Mouse (Mus musculus) liver, embryonic 15.5 days (tissue): Measurements from ENCODE around the gene Wdr24. TPM values are rescaled to one million over a fixed set of nuclear protein-coding genes. Genes with fewer than 3 reads are reported as not detected.

Source experiments
- ATAC-seq: fragments of 200-750 bp; cut with Nextera tagmentation; 2 replicates; pipeline ENCODE4 v1.8.0; 2017; ENCODE audit warnings: moderate number of reproducible peaks, mild to moderate bottlenecking, moderate library complexity; ENCODE audit not compliant: insufficient read depth
- H3K27ac ChIP-seq: fragments of 300-500 bp; sonication (generic); replicated peaks from 2 replicates; pipeline ENCODE4 v1.5.1; 2015; ENCODE audit warnings: mild to moderate bottlenecking, inconsistent platforms
- H3K27me3 ChIP-seq: fragments of 300-500 bp; sonication (generic); 2 replicates; pipeline ENCODE4 v1.6.1; 2015; ENCODE audit warnings: mild to moderate bottlenecking, inconsistent platforms
- H3K36me3 ChIP-seq: fragments of 300-500 bp; sonication (generic); replicated peaks from 2 replicates; pipeline ENCODE4 v1.6.1; 2015; ENCODE audit warnings: moderate library complexity, mild to moderate bottlenecking, inconsistent platforms
- H3K4me1 ChIP-seq: fragments of 300-500 bp; sonication (generic); replicated peaks from 2 replicates; pipeline ENCODE4 v1.6.1; 2015; ENCODE audit warnings: inconsistent platforms
- H3K4me2 ChIP-seq: fragments of 300-500 bp; sonication (generic); 2 replicates; pipeline ENCODE4 v1.6.1; 2015; ENCODE audit warnings: moderate library complexity, mild to moderate bottlenecking, inconsistent platforms
- H3K4me3 ChIP-seq: fragments of 300-500 bp; sonication (generic); replicated peaks from 2 replicates; pipeline ENCODE4 v1.5.1; 2015; ENCODE audit warnings: mild to moderate bottlenecking, inconsistent platforms
- H3K9ac ChIP-seq: fragments of 300-500 bp; sonication (generic); 2 replicates; pipeline ENCODE4 v1.6.1; 2015; ENCODE audit warnings: moderate library complexity, mild to moderate bottlenecking, inconsistent platforms
- H3K9me3 ChIP-seq: fragments of 300-500 bp; sonication (generic); replicated peaks from 2 replicates; pipeline ENCODE4 v1.6.1; 2016; ENCODE audit warnings: inconsistent platforms
- WGBS: fragments of 180-500 bp; shearing (Covaris S2); methylation state at CpG from one replicate; pipeline ENCODE4 v1.1.7; 2015; ENCODE audit warnings: mixed read lengths; ENCODE audit not compliant: insufficient replicate concordance; 5-methylcytosine and 5-hydroxymethylcytosine counted together
- polyA plus RNA-seq: library from polyadenylated mRNA; unstranded; fragments of >200 nt; fragmentation: Nextera tagmentation; extraction: Ambion mirVana; gene quantifications from 2 replicates; pipeline ENCODE4 v1.2.1, GENCODE M21; 2015

Gene Wdr24
- polyA plus RNA-seq = 11.7 and 13.0 TPM in 2 replicates

GRCm38 (mm10) chr17:25823452-25823851 is at the start of gene Wdr24:
Gene Wdr24 (plus strand): TSS chr17:25823627.
- H3K9me3 ChIP-seq = no peaks in the 10 kb centered on the region
- peak within 1 kb of the TSS; percentile 82 for H3K27ac ChIP-seq
- peak; percentile 56; the same call in 1 of the 2 replicates for ATAC-seq
- H3K4me1 ChIP-seq = peaks cover 39% of the 10 kb centered on the region
- peaks cover 43% of the 10 kb centered on the region for H3K27me3 ChIP-seq
- H3K9ac ChIP-seq = peak within 1 kb of the TSS; percentile 74
- peak within 1 kb of the TSS; percentile 75 for H3K4me2 ChIP-seq
- H3K36me3 ChIP-seq = peaks cover 28% of the 10 kb centered on the region
- WGBS = under 1% methylated on average over 18 of the region's 18 CpGs
- peak within 1 kb of the TSS; percentile 79 for H3K4me3 ChIP-seq

GRCm38 (mm10) chr17:25775318-25776062 is 47.9 kb upstream of the Wdr24 start:
- Histone ChIP-seq H3K4me2 (no peak overlapping the region; the same call in 1 of the 2 replicates), H3K4me3 (no peak overlapping the region), H3K27me3 (no peaks in the 10 kb centered on the region; the same call in none of the 2 replicates), H3K36me3 (peaks cover 36% of the 10 kb centered on the region), H3K4me1 (peaks cover 19% of the 10 kb centered on the region), H3K27ac (no peak overlapping the region), H3K9me3 (no peaks in the 10 kb centered on the region), H3K9ac (no peak overlapping the region)
- no peak for ATAC-seq
- WGBS = 64% methylated on average over 10 of the region's 10 CpGs

- Histone ChIP-seq H3K4me3 (no peak overlapping the region), H3K36me3 (peaks cover 60% of the 10 kb centered on the region), H3K27me3 (no peaks in the 10 kb centered on the region), H3K4me2 (no peak overlapping the region), H3K27ac (no peak overlapping the region), H3K9me3 (no peaks in the 10 kb centered on the region), H3K9ac (no peak overlapping the region), H3K4me1 (peaks cover 19% of the 10 kb centered on the region)
- ATAC-seq = no peak
- 84% methylated on average over 5 of the region's 5 CpGs for WGBS
These were observed 45.5 kb upstream of the Wdr24 start for GRCm38 (mm10) chr17:25777948-25778347.

GRCm38 (mm10) chr17:25781339-25781738 is 42.1 kb upstream of the Wdr24 start:
- H3K9ac ChIP-seq = no peak overlapping the region
- 73% methylated on average over 6 of the region's 6 CpGs for WGBS
- H3K4me1 ChIP-seq = peaks cover 18% of the 10 kb centered on the region
- H3K4me2 ChIP-seq = no peak overlapping the region
- no peaks in the 10 kb centered on the region for H3K27me3 ChIP-seq
- H3K9me3 ChIP-seq = no peaks in the 10 kb centered on the region
- H3K4me3 ChIP-seq = no peak overlapping the region
- no peak overlapping the region for H3K27ac ChIP-seq
- no peak for ATAC-seq
- peaks cover 55% of the 10 kb centered on the region for H3K36me3 ChIP-seq

GRCm38 (mm10) chr17:25783086-25783485 is 40.3 kb upstream of the Wdr24 start:
- Histone ChIP-seq H3K27ac (no peak overlapping the region), H3K4me3 (no peak overlapping the region), H3K4me1 (peaks cover 18% of the 10 kb centered on the region), H3K9ac (no peak overlapping the region), H3K27me3 (no peaks in the 10 kb centered on the region), H3K36me3 (peaks cover 47% of the 10 kb centered on the region), H3K9me3 (no peaks in the 10 kb centered on the region), H3K4me2 (no peak overlapping the region)
- WGBS = 75% methylated on average over 7 of the region's 7 CpGs
- no peak for ATAC-seq

GRCm38 (mm10) chr17:25783861-25784574 is 39.4 kb upstream of the Wdr24 start:
- H3K27me3 ChIP-seq = no peaks in the 10 kb centered on the region
- H3K4me1 ChIP-seq = peaks cover 18% of the 10 kb centered on the region
- H3K36me3 ChIP-seq = peaks cover 44% of the 10 kb centered on the region
- ATAC-seq = no peak
- H3K4me2 ChIP-seq = peak overlapping the region; percentile 87
- no peak overlapping the region for H3K4me3 ChIP-seq
- no peak overlapping the region for H3K27ac ChIP-seq
- no peaks in the 10 kb centered on the region for H3K9me3 ChIP-seq
- WGBS = 81% methylated on average over 15 of the region's 15 CpGs
- no peak overlapping the region for H3K9ac ChIP-seq

- peaks cover 40% of the 10 kb centered on the region for H3K36me3 ChIP-seq
- H3K4me1 ChIP-seq = peaks cover 19% of the 10 kb centered on the region
- H3K27ac ChIP-seq = peak within 1 kb of the TSS; percentile 74
- peak within 1 kb of the TSS; percentile 80 for H3K4me3 ChIP-seq
- H3K9me3 ChIP-seq = no peaks in the 10 kb centered on the region
- under 1% methylated on average over 23 of the region's 23 CpGs for WGBS
- peak within 1 kb of the TSS; percentile 87 for H3K4me2 ChIP-seq
- peak within 1 kb of the TSS; percentile 68 for H3K9ac ChIP-seq
- peak; percentile 86 for ATAC-seq
- H3K27me3 ChIP-seq = no peaks in the 10 kb centered on the region
These were observed 38.1 kb upstream of the Wdr24 start, which contains the start of gene Haghl for GRCm38 (mm10) chr17:25785281-25785745. Gene Haghl (minus strand): TSS chr17:25785673.

- Histone ChIP-seq H3K4me2 (peak within 1 kb of the TSS; percentile 87), H3K36me3 (peaks cover 30% of the 10 kb centered on the region), H3K4me1 (peaks cover 28% of the 10 kb centered on the region), H3K9ac (peak within 1 kb of the TSS; percentile 68), H3K9me3 (no peaks in the 10 kb centered on the region), H3K27ac (peak within 1 kb of the TSS; percentile 74), H3K27me3 (no peaks in the 10 kb centered on the region), H3K4me3 (peak within 1 kb of the TSS; percentile 80)
- no peak for ATAC-seq
- 71% methylated on average over 3 of the region's 3 CpGs for WGBS
These were observed 37.1 kb upstream of the Wdr24 start, which contains the start of gene Ccdc78 for GRCm38 (mm10) chr17:25786280-25786679. Gene Ccdc78 (plus strand): TSS chr17:25786580.

- 73% methylated on average over 9 of the region's 9 CpGs for WGBS
- H3K4me2 ChIP-seq = no peak overlapping the region
- H3K27ac ChIP-seq = no peak overlapping the region
- no peak overlapping the region for H3K4me3 ChIP-seq
- H3K9me3 ChIP-seq = no peaks in the 10 kb centered on the region
- peaks cover 35% of the 10 kb centered on the region for H3K4me1 ChIP-seq
- no peak overlapping the region for H3K9ac ChIP-seq
- H3K27me3 ChIP-seq = no peaks in the 10 kb centered on the region
- no peak for ATAC-seq
- H3K36me3 ChIP-seq = peaks cover 24% of the 10 kb centered on the region
These were observed 36.5 kb upstream of the Wdr24 start for GRCm38 (mm10) chr17:25786781-25787504.

- Histone ChIP-seq H3K4me2 (peak overlapping the region; percentile 95), H3K9me3 (no peaks in the 10 kb centered on the region), H3K27ac (peak overlapping the region; percentile 89), H3K9ac (peak overlapping the region; percentile 68), H3K27me3 (no peaks in the 10 kb centered on the region), H3K4me3 (peak overlapping the region; percentile 84), H3K4me1 (peaks cover 49% of the 10 kb centered on the region), H3K36me3 (peaks cover 13% of the 10 kb centered on the region)
- 33% methylated on average over 19 of the region's 19 CpGs for WGBS
- no peak for ATAC-seq
These were observed 32.0 kb upstream of the Wdr24 start for GRCm38 (mm10) chr17:25791320-25791842.
